Mouse (Mus musculus) stomach, embryonic 14.5 days (tissue): ENCODE measurements around the gene Xpr1. TPM values are rescaled to one million over a fixed set of nuclear protein-coding genes. Genes with fewer than 3 reads are reported as not detected.

ENCODE experiments used
- ATAC-seq: fragments of 200-750 bp; cut with Nextera tagmentation; 2 replicates; pipeline ENCODE4 v1.8.0; 2017; ENCODE audit warnings: low read depth, moderate TSS enrichment; ENCODE audit not compliant: insufficient number of reproducible peaks, insufficient read depth, low FRiP score
- H3K27ac ChIP-seq: fragments of 300-500 bp; sonication (generic); 2 replicates; pipeline ENCODE4 v1.5.1; 2014; ENCODE audit warnings: mild to moderate bottlenecking, low read length, moderate library complexity, mixed read lengths
- H3K27me3 ChIP-seq: fragments of 300-500 bp; sonication (generic); 2 replicates; pipeline ENCODE4 v1.6.1; 2014; ENCODE audit warnings: low read length, control low read depth, mixed read lengths; ENCODE audit not compliant: control insufficient read depth, insufficient read depth
- H3K36me3 ChIP-seq: fragments of 300-500 bp; sonication (generic); 2 replicates; pipeline ENCODE4 v1.6.1; 2014; ENCODE audit warnings: mild to moderate bottlenecking, control low read depth, low read length, moderate library complexity, mixed read lengths; ENCODE audit not compliant: control insufficient read depth, insufficient read depth
- H3K4me1 ChIP-seq: fragments of 300-500 bp; sonication (generic); 2 replicates; pipeline ENCODE4 v1.6.1; 2014; ENCODE audit warnings: low read length, control low read depth, mixed read lengths; ENCODE audit not compliant: control insufficient read depth, insufficient read depth
- H3K4me2 ChIP-seq: fragments of 300-500 bp; sonication (generic); replicated peaks from 2 replicates; pipeline ENCODE4 v1.6.1; 2014; ENCODE audit warnings: low read depth, low read length, control low read depth
- H3K4me3 ChIP-seq: fragments of 300-500 bp; sonication (generic); 2 replicates; pipeline ENCODE4 v1.5.1; 2014; ENCODE audit warnings: low read depth, low read length, control low read depth
- H3K9ac ChIP-seq: fragments of 300-500 bp; sonication (generic); replicated peaks from 2 replicates; pipeline ENCODE4 v1.6.1; 2014; ENCODE audit warnings: low read depth, mild to moderate bottlenecking, control low read depth, low read length, moderate library complexity, mixed read lengths
- H3K9me3 ChIP-seq: fragments of 300-500 bp; sonication (generic); 2 replicates; pipeline ENCODE4 v1.6.1; 2016; ENCODE audit warnings: low read depth, low read length, control low read depth; ENCODE audit not compliant: control insufficient read depth
- WGBS: fragments of 180-500 bp; shearing (Covaris S2); extraction: QIAGEN DNeasy Blood & Tissue Kit; methylation state at CpG from one replicate; pipeline ENCODE4 v1.1.7; 2014; 5-methylcytosine and 5-hydroxymethylcytosine counted together
- polyA plus RNA-seq: library from polyadenylated mRNA; unstranded; fragments of >200 nt; fragmentation: Nextera tagmentation; extraction: Ambion mirVana; gene quantifications from 2 replicates; pipeline ENCODE4 v1.2.1, GENCODE M21; 2014

Xpr1 gene
- polyA plus RNA-seq, 1 experiment from 2014 or later = 12.5 TPM

GRCm38 (mm10) chr1:155297615-155298014 is 119.6 kb downstream of the Xpr1 start:
- no peak for ATAC-seq
- no peak overlapping the region for H3K4me3 ChIP-seq
- H3K4me1 ChIP-seq = no peaks in the 10 kb centered on the region
- no peak overlapping the region for H3K9ac ChIP-seq
- no peaks in the 10 kb centered on the region for H3K27me3 ChIP-seq
- H3K9me3 ChIP-seq = no peaks in the 10 kb centered on the region
- H3K27ac ChIP-seq = no peak overlapping the region
- no peaks in the 10 kb centered on the region for H3K36me3 ChIP-seq
- H3K4me2 ChIP-seq = no peak overlapping the region
- WGBS = 94% methylated on average over 5 of the region's 5 CpGs

DNA sequence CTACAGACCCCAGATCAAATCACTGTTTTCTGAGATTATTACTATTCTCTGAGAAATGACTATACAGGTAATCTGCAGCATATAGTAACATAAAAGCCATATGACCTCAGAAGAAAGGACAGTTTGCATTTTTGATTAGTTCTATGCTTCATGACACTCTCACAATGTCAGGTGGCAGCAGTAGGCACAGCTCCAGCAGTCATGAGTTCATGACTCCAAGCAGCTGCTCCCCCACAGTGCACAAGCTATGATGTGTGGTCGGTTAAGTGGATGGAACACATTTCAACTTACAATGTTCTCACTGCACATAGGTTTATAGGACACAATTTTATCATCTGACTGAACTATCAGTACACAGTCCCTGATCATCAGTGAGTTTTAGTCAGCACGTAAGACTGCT is 120.0 kb downstream of the Xpr1 start:
- Histone ChIP-seq H3K4me3 (no peak overlapping the region), H3K27ac (no peak overlapping the region), H3K4me2 (no peak overlapping the region), H3K4me1 (no peaks in the 10 kb centered on the region), H3K9me3 (no peaks in the 10 kb centered on the region), H3K27me3 (no peaks in the 10 kb centered on the region), H3K9ac (no peak overlapping the region), H3K36me3 (no peaks in the 10 kb centered on the region)
- WGBS = 92% methylated on average over 2 of the region's 2 CpGs
- no peak for ATAC-seq

GRCm38 (mm10) chr1:155293446-155293845 is 123.8 kb downstream of the Xpr1 start:
- Histone ChIP-seq H3K27me3 (no peaks in the 10 kb centered on the region), H3K4me3 (no peak overlapping the region), H3K4me2 (no peak overlapping the region), H3K9me3 (no peaks in the 10 kb centered on the region), H3K36me3 (no peaks in the 10 kb centered on the region), H3K4me1 (no peaks in the 10 kb centered on the region), H3K27ac (no peak overlapping the region), H3K9ac (no peak overlapping the region)
- ATAC-seq = peak; percentile 33; the same call in 1 of the 2 replicates
- 15% methylated on average over 3 of the region's 3 CpGs for WGBS

- ATAC-seq = no peak
- WGBS = 95% methylated on average over 1 of the region's 1 CpGs
- H3K27me3 ChIP-seq = no peaks in the 10 kb centered on the region
Measured at GRCm38 (mm10) chr1:155289411-155289810, 127.8 kb downstream of the Xpr1 start.

GRCm38 (mm10) chr1:155288033-155288432 is 129.2 kb downstream of the Xpr1 start:
- H3K27me3 ChIP-seq = no peaks in the 10 kb centered on the region
- H3K9me3 ChIP-seq = no peaks in the 10 kb centered on the region
- H3K4me2 ChIP-seq = no peak overlapping the region
- no peak overlapping the region for H3K27ac ChIP-seq
- ATAC-seq = no peak
- H3K9ac ChIP-seq = no peak overlapping the region
- 74% methylated on average over 3 of the region's 3 CpGs for WGBS
- no peaks in the 10 kb centered on the region for H3K4me1 ChIP-seq
- H3K4me3 ChIP-seq = no peak overlapping the region
- peaks cover 3% of the 10 kb centered on the region; the same call in 1 of the 2 replicates for H3K36me3 ChIP-seq

More at GRCm38 (mm10) chr1:155289411-155289810, 127.8 kb downstream of the Xpr1 start:
- Histone ChIP-seq H3K4me2 (no peak overlapping the region), H3K4me3 (no peak overlapping the region), H3K36me3 (peaks cover 3% of the 10 kb centered on the region; the same call in 1 of the 2 replicates), H3K9ac (no peak overlapping the region), H3K27ac (no peak overlapping the region), H3K4me1 (no peaks in the 10 kb centered on the region), H3K9me3 (no peaks in the 10 kb centered on the region)

DNA sequence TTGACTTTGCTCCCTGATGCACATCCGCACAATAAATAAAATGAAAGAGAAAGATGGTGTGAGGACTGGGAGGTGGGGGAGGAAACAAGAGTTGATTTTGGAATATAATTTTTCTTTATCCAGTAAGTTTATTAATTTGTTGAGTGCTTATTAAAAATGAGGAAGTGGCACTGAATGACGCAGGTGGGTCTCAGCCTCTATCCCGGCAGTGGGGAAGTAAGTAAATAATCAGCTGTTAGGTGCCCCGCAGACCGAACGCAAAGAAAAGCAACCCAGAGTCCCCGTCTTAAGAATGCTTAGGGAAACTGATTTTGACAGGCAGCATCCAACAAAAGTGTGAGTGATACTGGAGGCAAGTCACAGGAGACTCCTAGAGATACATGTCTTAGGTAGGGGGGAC is 133.4 kb downstream of the Xpr1 start:
- no peak overlapping the region for H3K27ac ChIP-seq
- no peak overlapping the region for H3K4me3 ChIP-seq
- no peak overlapping the region for H3K4me2 ChIP-seq
- peaks cover 3% of the 10 kb centered on the region; the same call in 1 of the 2 replicates for H3K36me3 ChIP-seq
- H3K9ac ChIP-seq = no peak overlapping the region
- H3K27me3 ChIP-seq = no peaks in the 10 kb centered on the region
- ATAC-seq = no peak
- H3K4me1 ChIP-seq = no peaks in the 10 kb centered on the region
- H3K9me3 ChIP-seq = no peaks in the 10 kb centered on the region
- 81% methylated on average over 7 of the region's 7 CpGs for WGBS

- H3K9ac ChIP-seq = no peak overlapping the region
- peak; percentile 76; the same call in 1 of the 2 replicates for ATAC-seq
- no peaks in the 10 kb centered on the region for H3K9me3 ChIP-seq
- H3K4me2 ChIP-seq = no peak overlapping the region
- no peak overlapping the region for H3K27ac ChIP-seq
- H3K27me3 ChIP-seq = no peaks in the 10 kb centered on the region
- WGBS = 57% methylated on average over 18 of the region's 18 CpGs
- H3K4me1 ChIP-seq = no peaks in the 10 kb centered on the region
- no peaks in the 10 kb centered on the region; the same call in 1 of the 2 replicates for H3K36me3 ChIP-seq
- no peak overlapping the region for H3K4me3 ChIP-seq
Measured at GRCm38 (mm10) chr1:155281003-155281793, 136.0 kb downstream of the Xpr1 start.

DNA sequence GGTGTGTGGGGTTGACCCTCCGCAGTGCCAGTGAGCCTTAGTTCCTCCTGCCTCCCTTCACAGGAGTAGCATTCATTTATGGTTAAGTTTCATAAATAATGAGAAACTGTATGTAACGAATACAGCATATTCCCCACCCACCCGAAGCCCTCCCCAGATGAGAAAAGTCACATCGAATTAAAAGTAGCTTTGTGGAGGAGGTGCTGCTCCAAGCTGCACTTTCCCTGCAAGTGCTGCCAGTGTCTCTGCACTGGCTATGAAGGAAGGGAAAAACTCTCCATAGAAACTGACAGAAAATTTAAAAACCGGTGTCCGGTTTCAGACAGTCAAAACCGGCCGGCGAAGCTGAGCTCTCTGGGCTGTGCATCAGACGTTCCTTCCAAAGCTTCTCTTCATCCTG is 136.9 kb downstream of the Xpr1 start:
- no peak overlapping the region for H3K4me2 ChIP-seq
- no peak overlapping the region for H3K9ac ChIP-seq
- H3K27me3 ChIP-seq = no peaks in the 10 kb centered on the region
- 52% methylated on average over 10 of the region's 10 CpGs for WGBS
- no peak overlapping the region for H3K4me3 ChIP-seq
- H3K9me3 ChIP-seq = no peaks in the 10 kb centered on the region
- H3K4me1 ChIP-seq = no peaks in the 10 kb centered on the region
- no peak for ATAC-seq
- H3K36me3 ChIP-seq = no peaks in the 10 kb centered on the region; the same call in 1 of the 2 replicates
- no peak overlapping the region for H3K27ac ChIP-seq
